Mouse (Mus musculus): ENCODE data around the gene Pik3ip1. TPM values are rescaled to one million over a fixed set of nuclear protein-coding genes. Genes with fewer than 3 reads are reported as not detected.
A peak's percentile ranks its signal among the peaks of the same experiment; 100 is the strongest.

Pik3ip1 gene
- polyA plus RNA-seq, 1 experiment: 0.71 TPM

DNA sequence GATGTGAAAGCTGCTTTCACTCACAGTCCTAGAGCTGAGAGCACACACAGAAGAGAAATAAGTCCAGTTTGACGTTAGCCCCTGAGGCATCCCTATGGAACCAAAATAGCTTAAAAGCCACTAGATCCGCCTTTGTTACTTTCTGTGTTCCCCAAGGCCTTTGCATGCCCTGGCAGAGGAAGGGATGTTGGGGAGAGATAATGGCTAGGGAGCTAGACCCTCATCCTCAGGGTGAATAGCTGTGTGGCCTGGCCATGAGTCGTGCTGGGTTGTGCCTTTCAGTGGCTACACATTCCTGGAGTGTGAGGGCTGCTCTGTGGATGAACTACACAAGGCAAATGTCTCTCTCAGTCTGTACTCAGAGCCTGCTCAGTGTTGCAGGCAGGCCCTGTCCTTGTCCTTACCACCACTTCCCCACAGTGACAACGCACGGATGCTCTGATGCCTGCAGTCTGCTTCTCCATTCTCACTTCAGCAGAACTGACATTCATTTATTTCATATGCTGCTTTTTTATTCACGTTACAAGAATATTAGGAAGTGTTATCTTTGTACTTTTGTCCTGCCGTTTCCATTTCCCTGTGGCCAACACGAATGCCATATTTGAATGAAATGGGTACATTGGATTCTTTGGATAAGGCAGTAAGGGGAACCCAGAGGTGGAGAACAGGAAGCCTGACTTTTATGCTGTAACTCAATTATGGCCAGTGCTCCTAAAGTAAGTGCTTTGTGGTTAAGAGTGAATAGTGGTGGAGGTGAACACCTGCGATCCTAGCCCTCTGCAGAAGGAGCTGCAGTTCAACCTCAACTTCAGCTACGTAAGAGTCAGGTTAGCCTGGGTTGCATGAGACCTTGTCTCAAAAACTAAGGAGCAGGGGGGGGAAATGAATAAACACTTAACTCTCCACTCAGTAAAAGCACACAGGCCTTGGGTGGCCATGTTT, 32.1 kb upstream of the Pik3ip1 start:
- no peaks in the 10 kb centered on the region for H3K27me3 ChIP-seq (ENCODE audit: control insufficient read depth, insufficient read depth, insufficient read length)
- TF ChIP-seq CEBPB (IDR thresholded peaks at IDR 0.05; ENCODE audit: low read depth) (no peak), MAX (IDR thresholded peaks at IDR 0.05) (no peak), CTCF (IDR thresholded peaks at IDR 0.05; ENCODE audit: control insufficient read depth, insufficient read depth, insufficient read length) (no peak), FOSL1 (IDR thresholded peaks at IDR 0.05; ENCODE audit: insufficient read depth, low read length, poor library complexity, severe bottlenecking) (no peak), MYOG (IDR thresholded peaks at IDR 0.05; ENCODE audit: control insufficient read depth, extremely low read depth, insufficient read length) (no peak), MYOD1 (IDR thresholded peaks at IDR 0.05; ENCODE audit: control insufficient read depth, insufficient read length, low read depth) (no peak), USF1 (IDR thresholded peaks at IDR 0.05; ENCODE audit: low read depth) (no peak)
- peaks cover 35% of the 10 kb centered on the region for H3K79me3 ChIP-seq (ENCODE audit: low read depth)
- peaks cover 93% of the 10 kb centered on the region for H3K36me3 ChIP-seq (ENCODE audit: control insufficient read depth, insufficient read depth)
- peaks cover 77% of the 10 kb centered on the region for H3K79me2 ChIP-seq (ENCODE audit: control insufficient read depth, insufficient read depth)
- H3K4me3 ChIP-seq (ENCODE audit: insufficient read depth, poor library complexity, severe bottlenecking): no peak overlapping the region
- peak overlapping the region; percentile 16 for H3ac ChIP-seq (ENCODE audit: control insufficient read depth, insufficient read length, low read depth)

DNA sequence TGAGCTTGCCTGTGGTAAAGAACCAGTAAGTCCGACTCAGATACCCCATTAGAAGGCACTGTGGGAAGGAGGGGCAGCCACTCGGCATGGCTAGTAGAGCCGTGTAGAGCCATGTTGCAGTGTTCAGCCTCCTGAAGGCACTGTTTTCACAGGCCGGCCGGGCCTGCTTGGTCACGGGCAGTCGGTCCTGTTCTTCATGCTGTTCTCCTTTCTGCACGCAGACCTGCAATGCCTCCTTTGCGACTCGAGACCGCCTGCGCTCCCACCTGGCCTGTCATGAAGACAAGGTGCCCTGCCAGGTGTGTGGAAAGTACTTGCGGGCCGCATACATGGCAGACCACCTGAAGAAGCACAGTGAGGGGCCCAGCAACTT, 31.4 kb upstream of the Pik3ip1 start:
- Histone ChIP-seq H3K79me3 (ENCODE audit: low read depth) (peaks cover 28% of the 10 kb centered on the region), H3K27me3 (ENCODE audit: control insufficient read depth, insufficient read depth, insufficient read length) (no peaks in the 10 kb centered on the region), H3ac (ENCODE audit: control insufficient read depth, insufficient read length, low read depth) (no peak overlapping the region), H3K4me3 (ENCODE audit: insufficient read depth, poor library complexity, severe bottlenecking) (no peak overlapping the region), H3K36me3 (ENCODE audit: control insufficient read depth, insufficient read depth) (peaks cover 93% of the 10 kb centered on the region), H3K79me2 (ENCODE audit: control insufficient read depth, insufficient read depth) (peaks cover 77% of the 10 kb centered on the region)
- TF ChIP-seq MAX (IDR thresholded peaks at IDR 0.05) (no peak), FOSL1 (IDR thresholded peaks at IDR 0.05; ENCODE audit: insufficient read depth, low read length, poor library complexity, severe bottlenecking) (no peak), MYOD1 (IDR thresholded peaks at IDR 0.05; ENCODE audit: control insufficient read depth, insufficient read length, low read depth) (no peak), CEBPB (IDR thresholded peaks at IDR 0.05; ENCODE audit: low read depth) (no peak), MYOG (IDR thresholded peaks at IDR 0.05; ENCODE audit: control insufficient read depth, extremely low read depth, insufficient read length) (no peak)

DNA sequence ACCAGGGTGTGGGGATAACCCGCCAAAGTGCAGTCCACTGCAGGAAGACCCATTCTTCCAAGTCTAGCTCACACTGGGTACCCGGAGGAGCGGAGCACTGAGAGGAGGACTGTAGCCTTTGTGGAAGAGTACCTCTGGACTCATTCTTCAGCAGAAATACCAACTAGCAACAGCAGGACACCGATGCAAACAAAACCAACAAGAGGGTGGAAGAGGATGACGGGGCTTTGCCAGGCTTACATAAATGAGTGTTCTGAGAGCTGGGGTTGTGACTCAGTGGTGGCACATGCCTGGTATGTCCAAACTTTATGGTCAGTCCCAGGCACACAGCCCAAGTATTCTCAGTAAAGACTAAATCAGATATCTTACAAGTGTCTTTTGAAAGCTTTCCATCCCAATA, 29.1 kb upstream of the Pik3ip1 start:
- TF ChIP-seq MYOD1 (IDR thresholded peaks at IDR 0.05; ENCODE audit: control insufficient read depth, insufficient read length, low read depth): no peak
- TF ChIP-seq MYOG (IDR thresholded peaks at IDR 0.05; ENCODE audit: control insufficient read depth, extremely low read depth, insufficient read length): no peak
- no peak for TF ChIP-seq CEBPB (IDR thresholded peaks at IDR 0.05; ENCODE audit: low read depth)
- no peak for TF ChIP-seq FOSL1 (IDR thresholded peaks at IDR 0.05; ENCODE audit: insufficient read depth, low read length, poor library complexity, severe bottlenecking)
- no peak for TF ChIP-seq MAX (IDR thresholded peaks at IDR 0.05)
- TF ChIP-seq USF1 (IDR thresholded peaks at IDR 0.05; ENCODE audit: low read depth): no peak
- no peak for TF ChIP-seq CTCF (IDR thresholded peaks at IDR 0.05; ENCODE audit: control insufficient read depth, insufficient read depth, insufficient read length)
- Histone ChIP-seq H3K4me3 (ENCODE audit: insufficient read depth, poor library complexity, severe bottlenecking) (no peak overlapping the region), H3ac (ENCODE audit: control insufficient read depth, insufficient read length, low read depth) (no peak overlapping the region), H3K36me3 (ENCODE audit: control insufficient read depth, insufficient read depth) (peaks cover 93% of the 10 kb centered on the region), H3K27me3 (ENCODE audit: control insufficient read depth, insufficient read depth, insufficient read length) (no peaks in the 10 kb centered on the region), H3K79me2 (ENCODE audit: control insufficient read depth, insufficient read depth) (peaks cover 72% of the 10 kb centered on the region), H3K79me3 (ENCODE audit: low read depth) (peaks cover 19% of the 10 kb centered on the region)

DNA sequence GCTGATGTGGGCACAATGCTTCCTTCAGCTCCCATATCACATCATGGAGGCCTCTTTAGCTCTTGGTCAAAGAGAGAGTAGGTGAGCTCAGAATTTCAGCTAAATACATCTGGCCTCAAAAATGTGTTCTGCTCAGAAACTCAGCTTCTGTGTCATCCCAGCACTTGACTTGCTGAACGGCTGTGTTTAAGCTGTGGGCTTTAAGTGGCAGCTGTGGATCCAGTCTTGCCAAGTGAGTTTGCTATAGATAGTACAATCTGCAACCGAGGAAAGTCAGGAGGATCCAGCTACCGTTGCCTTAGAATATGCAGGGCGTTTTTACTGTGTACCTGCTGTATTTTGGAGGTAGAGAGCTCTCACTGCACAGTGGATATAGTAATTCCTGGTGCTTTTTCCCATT, 27.8 kb upstream of the Pik3ip1 start:
- Histone ChIP-seq H3K36me3 (ENCODE audit: control insufficient read depth, insufficient read depth) (peaks cover 93% of the 10 kb centered on the region), H3K79me3 (ENCODE audit: low read depth) (peaks cover 12% of the 10 kb centered on the region), H3K79me2 (ENCODE audit: control insufficient read depth, insufficient read depth) (peaks cover 70% of the 10 kb centered on the region), H3ac (ENCODE audit: control insufficient read depth, insufficient read length, low read depth) (no peak overlapping the region), H3K4me3 (ENCODE audit: insufficient read depth, poor library complexity, severe bottlenecking) (no peak overlapping the region), H3K27me3 (ENCODE audit: control insufficient read depth, insufficient read depth, insufficient read length) (no peaks in the 10 kb centered on the region)
- TF ChIP-seq MYOD1 (IDR thresholded peaks at IDR 0.05; ENCODE audit: control insufficient read depth, insufficient read length, low read depth) (no peak), MYOG (IDR thresholded peaks at IDR 0.05; ENCODE audit: control insufficient read depth, extremely low read depth, insufficient read length) (no peak), CTCF (IDR thresholded peaks at IDR 0.05; ENCODE audit: control insufficient read depth, insufficient read depth, insufficient read length) (no peak), CEBPB (IDR thresholded peaks at IDR 0.05; ENCODE audit: low read depth) (no peak), FOSL1 (IDR thresholded peaks at IDR 0.05; ENCODE audit: insufficient read depth, low read length, poor library complexity, severe bottlenecking) (no peak), USF1 (IDR thresholded peaks at IDR 0.05; ENCODE audit: low read depth) (no peak), MAX (IDR thresholded peaks at IDR 0.05) (no peak)

DNA sequence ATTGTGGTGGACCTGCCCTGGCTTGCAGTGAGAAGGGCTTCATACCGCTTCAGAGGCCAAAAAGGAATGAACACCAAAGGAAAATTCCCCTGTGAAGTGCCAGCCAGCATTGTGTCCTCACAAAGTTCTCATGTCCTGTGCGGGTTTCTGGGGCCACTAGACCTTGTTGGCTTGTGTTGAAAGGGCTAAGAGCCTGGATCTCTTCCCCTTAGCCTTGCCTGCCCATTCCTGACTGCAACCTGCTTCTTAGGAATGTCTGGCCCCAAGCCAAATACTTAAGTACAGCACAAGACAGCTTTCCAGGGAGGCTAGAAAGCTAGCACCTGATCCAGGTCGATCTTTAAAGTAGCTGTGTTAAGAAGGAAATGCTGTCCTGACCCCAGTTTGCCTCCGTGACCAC, 27.4 kb upstream of the Pik3ip1 start:
- H3K4me3 ChIP-seq (ENCODE audit: insufficient read depth, poor library complexity, severe bottlenecking): no peak overlapping the region
- H3K27me3 ChIP-seq (ENCODE audit: control insufficient read depth, insufficient read depth, insufficient read length): no peaks in the 10 kb centered on the region
- no peak overlapping the region for H3ac ChIP-seq (ENCODE audit: control insufficient read depth, insufficient read length, low read depth)
- H3K79me3 ChIP-seq (ENCODE audit: low read depth): peaks cover 12% of the 10 kb centered on the region
- peaks cover 70% of the 10 kb centered on the region for H3K79me2 ChIP-seq (ENCODE audit: control insufficient read depth, insufficient read depth)
- TF ChIP-seq CTCF (IDR thresholded peaks at IDR 0.05; ENCODE audit: control insufficient read depth, insufficient read depth, insufficient read length): no peak
- no peak for TF ChIP-seq FOSL1 (IDR thresholded peaks at IDR 0.05; ENCODE audit: insufficient read depth, low read length, poor library complexity, severe bottlenecking)
- no peak for TF ChIP-seq MAX (IDR thresholded peaks at IDR 0.05)
- no peak for TF ChIP-seq USF1 (IDR thresholded peaks at IDR 0.05; ENCODE audit: low read depth)
- TF ChIP-seq MYOG (IDR thresholded peaks at IDR 0.05; ENCODE audit: control insufficient read depth, extremely low read depth, insufficient read length): no peak
- no peak for TF ChIP-seq CEBPB (IDR thresholded peaks at IDR 0.05; ENCODE audit: low read depth)
- no peak for TF ChIP-seq MYOD1 (IDR thresholded peaks at IDR 0.05; ENCODE audit: control insufficient read depth, insufficient read length, low read depth)
- H3K36me3 ChIP-seq (ENCODE audit: control insufficient read depth, insufficient read depth): peaks cover 96% of the 10 kb centered on the region

Measured in C2C12 (cell line).